Mouse (Mus musculus) thymus, postnatal 36 days (tissue): ENCODE measurements around the gene Slc22a4.
"Not testable (repeated sequence)": the region's sequence is repeated elsewhere in the genome, so short reads cannot be mapped to it uniquely, and the experiment has no call there.

Source experiments
- DNase-seq, 2 experiments: peaks; one replicate each; pipeline ENCODE4 v3.0.0; 2022; ENCODE audit warnings: mixed read lengths in 2 of 2

Gene Slc22a4

GRCm38 (mm10) chr11:54056132-54056531 is 28.2 kb upstream of the Slc22a4 start:
- DNase-seq = no peak

GRCm38 (mm10) chr11:54054257-54054656 is 26.4 kb upstream of the Slc22a4 start:
- DNase-seq = peak in 1 of 2 experiments; percentile 17

GRCm38 (mm10) chr11:54053090-54053489 is 25.2 kb upstream of the Slc22a4 start:
- DNase-seq = no peak

GRCm38 (mm10) chr11:54052128-54052527 is 24.2 kb upstream of the Slc22a4 start:
- no peak for DNase-seq

- no peak for DNase-seq
These were observed 23.3 kb upstream of the Slc22a4 start for GRCm38 (mm10) chr11:54051161-54051560.

- no peak for DNase-seq
These were observed 22.3 kb upstream of the Slc22a4 start for GRCm38 (mm10) chr11:54050205-54050604.

- DNase-seq = no peak
These were observed 12.8 kb upstream of the Slc22a4 start for GRCm38 (mm10) chr11:54040676-54041075.

- not testable (repeated sequence) for DNase-seq
These were observed 5.0 kb upstream of the Slc22a4 start for GRCm38 (mm10) chr11:54032872-54033271.

GRCm38 (mm10) chr11:54028997-54029396 is 1.1 kb upstream of the Slc22a4 start:
- DNase-seq = no peak

GRCm38 (mm10) chr11:54027131-54028043 is 503 bp downstream of the Slc22a4 start:
- DNase-seq = no peak

GRCm38 (mm10) chr11:54026491-54027041 is 1.3 kb downstream of the Slc22a4 start:
- DNase-seq = no peak

- DNase-seq = no peak
These were observed 6.3 kb downstream of the Slc22a4 start for GRCm38 (mm10) chr11:54021396-54022093.

GRCm38 (mm10) chr11:54018893-54019732 is 8.8 kb downstream of the Slc22a4 start:
- no peak for DNase-seq

GRCm38 (mm10) chr11:54017596-54017995 is 10.3 kb downstream of the Slc22a4 start:
- no peak for DNase-seq

GRCm38 (mm10) chr11:54016051-54016450 is 11.8 kb downstream of the Slc22a4 start:
- DNase-seq = no peak

- no peak for DNase-seq
These were observed 14.9 kb downstream of the Slc22a4 start for GRCm38 (mm10) chr11:54012961-54013360.

- DNase-seq = no peak
These were observed 16.6 kb downstream of the Slc22a4 start for GRCm38 (mm10) chr11:54011255-54011654.

GRCm38 (mm10) chr11:54008416-54008920 is 19.4 kb downstream of the Slc22a4 start:
- no peak for DNase-seq

- DNase-seq = no peak
These were observed 20.2 kb downstream of the Slc22a4 start for GRCm38 (mm10) chr11:54007717-54008116.

GRCm38 (mm10) chr11:54006901-54007300 is 21.0 kb downstream of the Slc22a4 start:
- DNase-seq = no peak

- not testable (repeated sequence) for DNase-seq
These were observed 21.5 kb downstream of the Slc22a4 start for GRCm38 (mm10) chr11:54006362-54006761.

GRCm38 (mm10) chr11:54004734-54005133 is 23.2 kb downstream of the Slc22a4 start:
- DNase-seq = no peak
